Mouse (Mus musculus): ENCODE measurements around the gene Camk2b.

- TF ChIP-seq POLR2A (IDR thresholded peaks at IDR 0.05; ENCODE audit: borderline replicate concordance, insufficient read depth, low read length) (no peak), CTCF (IDR thresholded peaks at IDR 0.05; ENCODE audit: borderline replicate concordance, insufficient read depth, low read depth, low read length) (no peak)
These were observed 123.2 kb downstream of the Camk2b start for GRCm38 (mm10) chr11:5942966-5943365.
